Mouse (Mus musculus) ES-E14 (cell line): ENCODE data around the gene Abca4.
"Not testable (repeated sequence)": the region's sequence is repeated elsewhere in the genome, so short reads cannot be mapped to it uniquely, and the experiment has no call there.

Source experiments
- CHD2 ChIP-seq: IDR thresholded peaks from 2 replicates; pipeline ENCODE4 v1.6.1; 2014; ENCODE audit warnings: mild to moderate bottlenecking, low read depth, low read length, inconsistent platforms
- HCFC1 ChIP-seq: IDR thresholded peaks from 2 replicates; pipeline ENCODE4 v1.6.1; 2012; ENCODE audit warnings: low read length, inconsistent platforms, borderline replicate concordance; ENCODE audit not compliant: insufficient read depth
- MAFK ChIP-seq: IDR thresholded peaks from 2 replicates; pipeline ENCODE4 v1.6.1; 2014; ENCODE audit warnings: mild to moderate bottlenecking, low read depth, low read length, inconsistent platforms; ENCODE audit not compliant: insufficient read depth
- ZNF384 ChIP-seq: IDR thresholded peaks from 2 replicates; pipeline ENCODE4 v1.6.1; 2012; ENCODE audit warnings: low read depth, low read length, inconsistent platforms

DNA sequence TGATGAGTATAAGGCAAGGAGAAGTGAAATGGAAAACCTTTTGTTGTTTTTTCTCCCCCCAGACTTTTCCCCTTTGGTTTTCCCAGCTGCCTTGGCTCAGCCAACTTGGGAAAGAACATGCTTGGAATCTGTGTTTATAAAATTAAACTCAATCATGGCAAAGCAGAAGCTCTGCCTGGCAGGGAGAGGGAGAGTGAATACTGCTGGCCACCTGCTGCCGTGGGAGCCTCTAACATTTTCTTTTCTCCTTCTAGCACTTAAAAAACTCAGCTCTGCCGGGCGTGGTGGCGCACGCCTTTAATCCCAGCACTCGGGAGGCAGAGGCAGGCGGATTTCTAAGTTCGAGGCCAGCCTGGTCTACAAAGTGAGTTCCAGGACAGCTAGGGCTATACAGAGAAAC is 37.4 kb downstream of the Abca4 start:
- TF ChIP-seq ZNF384, CHD2, HCFC1, MAFK: not testable (repeated sequence)
